Mouse (Mus musculus) heart, adult 2 months (tissue): ENCODE measurements at regions not wholly inside any gene's neighbourhood (a gene's known extent, or its start where the extent isn't known, plus 50 kb on each side); places are given as distances from the start of the nearest gene placed in this dataset.

Experiments
- CTCF ChIP-seq: fragments of 200-600 bp; IDR thresholded peaks from 2 replicates; pipeline ENCODE4 v1.8.1; 2022; ENCODE audit warnings: antibody characterized with exemption, mild to moderate bottlenecking, moderate library complexity
- POLR2A ChIP-seq: fragments of 200-500 bp; IDR thresholded peaks from 2 replicates; pipeline ENCODE4 v1.6.1; 2011; ENCODE audit warnings: mild to moderate bottlenecking, low read depth, low read length, control low read depth; ENCODE audit not compliant: insufficient read depth

- TF ChIP-seq CTCF (no peak), POLR2A (no peak)
Measured at GRCm38 (mm10) chr19:36225612-36226011, 105.7 kb upstream of the Ankrd1 start.
